Mouse (Mus musculus) kidney, adult 8-10 months (tissue): ENCODE measurements around the gene Rap2a.

ENCODE experiments used
- DNase-seq, 2 experiments: peaks; one replicate each; pipeline ENCODE4 v3.0.0; 2022

Rap2a gene

GRCm38 (mm10) chr14:120500021-120500560, 21.8 kb downstream of the Rap2a start:
- DNase-seq, result no peak

GRCm38 (mm10) chr14:120500791-120501190, 22.5 kb downstream of the Rap2a start:
- DNase-seq, result no peak

- DNase-seq, result no peak
These were observed 25.4 kb downstream of the Rap2a start for GRCm38 (mm10) chr14:120503641-120504040.

- no peak for DNase-seq
These were observed 26.2 kb downstream of the Rap2a start for GRCm38 (mm10) chr14:120504423-120504822.

GRCm38 (mm10) chr14:120504928-120505461, 26.8 kb downstream of the Rap2a start:
- no peak for DNase-seq

GRCm38 (mm10) chr14:120505918-120506317, 27.7 kb downstream of the Rap2a start:
- no peak for DNase-seq

GRCm38 (mm10) chr14:120507516-120507915, 29.3 kb downstream of the Rap2a start:
- DNase-seq, result no peak

- DNase-seq, result no peak
These were observed 30.5 kb downstream of the Rap2a start for GRCm38 (mm10) chr14:120508566-120509365.

- no peak for DNase-seq
These were observed 31.1 kb downstream of the Rap2a start for GRCm38 (mm10) chr14:120509366-120509640.

GRCm38 (mm10) chr14:120511821-120512220, 33.6 kb downstream of the Rap2a start:
- no peak for DNase-seq

- DNase-seq, result no peak
These were observed 36.6 kb downstream of the Rap2a start for GRCm38 (mm10) chr14:120514821-120515271.

- DNase-seq, result peak in 1 of 2 experiments; percentile 10
These were observed 37.1 kb downstream of the Rap2a start for GRCm38 (mm10) chr14:120515376-120515775.

- no peak for DNase-seq
These were observed 40.5 kb downstream of the Rap2a start for GRCm38 (mm10) chr14:120518706-120519105.

GRCm38 (mm10) chr14:120519921-120520320, 41.7 kb downstream of the Rap2a start:
- no peak for DNase-seq

- DNase-seq, result no peak
These were observed 42.6 kb downstream of the Rap2a start for GRCm38 (mm10) chr14:120520843-120521242.

- no peak for DNase-seq
These were observed 45.1 kb downstream of the Rap2a start for GRCm38 (mm10) chr14:120523296-120523695.

- no peak for DNase-seq
These were observed 47.4 kb downstream of the Rap2a start for GRCm38 (mm10) chr14:120525644-120526043.

GRCm38 (mm10) chr14:120533301-120533700, 55.1 kb downstream of the Rap2a start:
- no peak for DNase-seq

- no peak for DNase-seq
These were observed 56.6 kb downstream of the Rap2a start for GRCm38 (mm10) chr14:120534841-120535271.

GRCm38 (mm10) chr14:120535446-120535845, 57.2 kb downstream of the Rap2a start:
- DNase-seq, result no peak

GRCm38 (mm10) chr14:120535924-120536323, 57.7 kb downstream of the Rap2a start:
- DNase-seq, result no peak

GRCm38 (mm10) chr14:120539128-120539527, 60.9 kb downstream of the Rap2a start:
- DNase-seq, result no peak

- no peak for DNase-seq
These were observed 61.4 kb downstream of the Rap2a start for GRCm38 (mm10) chr14:120539626-120540025.

- DNase-seq, result no peak
These were observed 64.2 kb downstream of the Rap2a start for GRCm38 (mm10) chr14:120542445-120542844.
